Mouse (Mus musculus) megakaryocyte, embryonic 14.5 days (primary cell): ENCODE data around the gene Itga9.

Experiments used
- FLI1 ChIP-seq: IDR thresholded peaks from 2 replicates; pipeline ENCODE4 v1.6.1; 2012; ENCODE audit warnings: low read length, inconsistent platforms, mixed read lengths
- GATA1 ChIP-seq: IDR thresholded peaks from 3 replicates; pipeline ENCODE4 v1.6.1; 2012; ENCODE audit warnings: mixed read lengths, low read length, inconsistent platforms, borderline replicate concordance

GRCm38 (mm10) chr9:118768596-118768995 lies 162.1 kb downstream of the Itga9 start:
- no peak for TF ChIP-seq GATA1
- TF ChIP-seq FLI1, result no peak
